Mouse (Mus musculus) MN1 (cell line): ENCODE measurements at regions not wholly inside any gene's neighbourhood (a gene's known extent, or its start where the extent isn't known, plus 50 kb on each side); places are given as distances from the start of the nearest gene placed in this dataset.

Source experiments
- DNase-seq: peaks from one replicate; pipeline ENCODE4 v3.0.0-alpha.2; 2016; ENCODE audit warnings: low spot score

- no peak for DNase-seq
Observed at GRCm38 (mm10) chr12:35863141-35863540, 62.3 kb upstream of the Agr3 start.

DNA sequence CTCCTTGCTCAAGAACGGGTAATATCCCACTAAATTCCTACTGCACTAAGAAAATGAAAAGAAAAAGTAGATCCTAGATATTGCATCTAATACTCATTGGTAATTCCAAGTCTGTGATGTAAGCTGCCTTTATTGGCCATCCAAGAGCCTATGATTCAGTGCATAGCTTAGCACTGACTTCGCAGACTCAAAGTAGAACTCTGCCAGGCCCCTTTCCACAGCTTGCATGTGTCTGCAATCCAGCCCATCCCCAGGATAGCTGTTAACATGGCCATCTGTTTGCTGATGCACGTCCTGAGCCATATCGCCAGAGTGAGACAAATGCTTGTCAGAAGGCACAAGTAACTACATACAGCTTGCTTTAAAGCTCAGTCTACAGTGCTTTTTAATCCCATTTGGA lies 72.3 kb upstream of the Agr3 start:
- DNase-seq: no peak

GRCm38 (mm10) chr12:35846905-35847610 lies 78.4 kb upstream of the Agr3 start:
- no peak for DNase-seq

GRCm38 (mm10) chr12:35836946-35837345 lies 88.5 kb upstream of the Agr3 start:
- no peak for DNase-seq

DNA sequence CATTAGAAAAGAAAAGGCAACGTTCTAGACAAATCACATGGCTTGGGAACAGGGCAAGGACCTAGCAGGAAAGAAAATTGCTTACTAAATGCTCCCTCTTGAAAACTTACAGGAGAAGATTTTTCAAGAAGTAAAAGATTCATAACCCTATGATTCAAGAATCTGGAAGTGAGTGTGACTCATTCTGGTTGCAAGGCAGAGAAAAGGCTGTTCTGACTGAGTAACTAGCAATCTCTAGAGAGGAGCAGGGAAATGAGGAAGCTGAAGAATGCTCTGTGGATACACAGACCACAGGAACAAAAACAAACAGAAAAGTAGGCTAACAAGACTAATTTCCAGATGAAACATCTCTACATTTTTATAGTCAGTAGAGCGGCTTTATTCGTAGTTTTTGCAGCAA lies 92.1 kb upstream of the Agr3 start:
- DNase-seq: no peak

DNA sequence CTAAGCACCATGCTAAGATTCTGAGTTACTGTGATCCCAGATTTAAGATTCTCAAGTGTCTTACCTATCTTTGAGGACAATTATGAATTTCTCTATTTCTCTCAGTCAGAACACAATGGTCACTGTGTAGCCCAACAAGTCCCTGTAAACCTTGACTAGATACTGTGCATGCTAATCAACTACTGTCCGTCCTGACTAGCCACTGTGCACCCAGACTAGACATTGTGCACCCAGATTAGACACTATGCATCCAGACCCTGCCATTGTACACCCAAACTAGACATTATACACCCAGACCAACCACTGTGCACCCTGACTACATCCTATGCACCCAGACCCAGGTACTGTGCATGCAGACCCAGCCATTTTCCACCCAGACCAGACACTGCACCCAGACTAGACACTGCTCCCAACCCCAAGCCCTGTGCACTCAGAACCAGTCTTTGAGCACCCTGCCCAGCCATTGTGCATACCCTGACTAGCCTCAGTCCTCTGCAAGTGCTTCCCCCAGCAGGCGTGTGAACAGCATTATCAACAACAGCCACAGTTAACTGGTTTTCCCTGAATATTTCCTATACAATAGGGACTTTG lies 93.4 kb upstream of the Agr3 start:
- no peak for DNase-seq

DNA sequence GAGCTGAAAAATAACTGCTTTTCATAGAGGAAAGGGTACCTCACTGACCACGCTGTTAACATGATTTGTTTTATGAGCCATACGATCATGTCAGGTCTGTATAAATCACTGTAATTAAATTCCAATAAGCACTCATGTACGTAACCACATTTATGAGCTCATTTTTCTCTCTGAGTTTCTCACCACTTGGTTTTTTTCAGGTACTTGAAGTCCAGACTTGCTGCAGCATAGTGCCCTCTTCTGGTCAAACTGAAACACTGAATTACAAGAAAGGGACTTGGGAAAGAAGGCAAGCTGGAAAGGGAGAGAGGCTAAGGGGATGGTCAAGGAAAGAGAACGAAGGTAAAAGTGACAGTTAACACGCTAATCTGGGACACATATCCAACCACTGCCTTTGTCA lies 94.2 kb upstream of the Agr3 start:
- DNase-seq: peak; percentile 29

DNA sequence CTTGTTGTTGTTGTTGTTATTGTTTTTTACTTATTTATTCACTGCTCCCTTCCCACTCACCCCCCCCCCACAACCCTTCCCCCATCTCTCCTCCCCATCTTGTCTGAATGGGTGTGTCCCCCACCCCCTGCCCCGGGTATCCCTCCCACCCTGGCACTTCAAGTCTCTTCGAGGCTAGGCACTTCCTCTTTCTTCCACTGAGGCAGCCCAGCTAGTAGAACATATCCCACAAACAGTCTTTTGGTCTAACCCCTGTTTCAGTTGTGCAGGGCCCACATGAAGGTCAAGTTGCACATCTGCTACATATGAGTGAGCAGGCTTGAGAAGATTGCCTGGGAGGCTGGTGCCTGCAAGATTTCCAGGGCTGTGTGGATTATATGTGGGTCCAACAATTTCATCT lies 97.6 kb upstream of the Agr3 start:
- DNase-seq: no peak

DNA sequence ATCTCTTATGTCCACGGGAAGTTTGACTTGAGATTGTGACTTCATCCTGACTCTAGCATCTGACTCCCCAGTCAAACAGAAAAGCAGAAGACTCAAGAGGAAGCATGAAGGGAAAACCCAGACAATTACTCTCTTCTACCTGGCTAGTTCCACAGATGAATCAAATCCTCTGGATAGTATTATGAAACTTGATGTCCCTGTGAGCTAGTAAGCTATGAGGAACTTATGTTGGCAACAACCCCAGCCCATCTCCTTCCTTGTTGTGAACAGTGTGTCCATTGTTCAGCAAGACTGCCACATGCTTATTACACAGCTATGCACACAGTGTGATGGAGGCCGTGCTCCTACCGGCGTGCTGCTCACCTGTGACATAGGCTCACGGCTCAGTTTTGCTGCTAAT lies 98.4 kb upstream of the Agr3 start:
- DNase-seq: no peak

- no peak for DNase-seq
Observed at GRCm38 (mm10) chr12:35824587-35824987, 100.8 kb upstream of the Agr3 start.

GRCm38 (mm10) chr12:35799261-35799660 lies 126.2 kb upstream of the Agr3 start:
- no peak for DNase-seq

GRCm38 (mm10) chr12:35775396-35775795 lies 150.0 kb upstream of the Agr3 start:
- DNase-seq: no peak

GRCm38 (mm10) chr12:35770387-35771024 lies 154.9 kb upstream of the Agr3 start:
- DNase-seq: no peak

DNA sequence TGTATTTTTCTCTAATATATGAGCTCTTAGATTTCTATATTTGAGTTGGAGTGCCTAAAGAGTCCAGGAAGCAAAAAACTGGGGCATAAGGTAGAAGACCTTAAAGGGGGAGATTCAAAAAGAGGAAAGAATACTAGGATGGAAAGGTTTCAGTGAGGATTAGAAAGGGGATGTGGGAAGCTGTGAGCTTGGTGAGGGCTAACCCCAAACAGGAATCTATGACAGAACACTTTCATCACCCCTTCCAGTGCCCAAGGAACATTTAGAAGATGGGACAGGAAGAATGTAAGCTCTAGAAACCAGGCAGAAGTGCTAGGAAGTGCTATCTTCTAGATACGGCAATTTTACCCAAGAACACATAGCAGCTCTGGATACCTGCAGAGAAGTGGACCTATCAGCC lies 166.5 kb upstream of the Agr3 start:
- DNase-seq: no peak

DNA sequence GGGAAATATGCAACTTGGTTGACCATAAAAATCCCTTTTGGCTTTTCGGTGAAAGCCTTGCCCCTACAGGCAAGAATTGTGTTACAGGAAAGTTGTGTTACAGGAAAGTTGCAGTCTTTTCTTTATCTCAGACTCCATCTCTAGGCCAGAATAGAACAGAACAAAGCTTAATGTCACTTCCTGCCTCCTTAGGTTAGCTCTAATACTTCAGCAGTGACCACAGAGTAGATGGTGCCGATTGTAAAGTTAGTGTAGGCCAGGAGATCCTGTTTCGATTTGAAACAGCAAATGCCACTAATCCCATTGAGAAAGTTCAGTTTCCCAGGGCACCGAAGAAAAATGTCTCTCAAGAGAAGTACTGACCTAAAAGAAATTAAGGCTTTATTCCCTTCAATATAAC lies 170.3 kb upstream of the Agr3 start:
- DNase-seq: no peak

DNA sequence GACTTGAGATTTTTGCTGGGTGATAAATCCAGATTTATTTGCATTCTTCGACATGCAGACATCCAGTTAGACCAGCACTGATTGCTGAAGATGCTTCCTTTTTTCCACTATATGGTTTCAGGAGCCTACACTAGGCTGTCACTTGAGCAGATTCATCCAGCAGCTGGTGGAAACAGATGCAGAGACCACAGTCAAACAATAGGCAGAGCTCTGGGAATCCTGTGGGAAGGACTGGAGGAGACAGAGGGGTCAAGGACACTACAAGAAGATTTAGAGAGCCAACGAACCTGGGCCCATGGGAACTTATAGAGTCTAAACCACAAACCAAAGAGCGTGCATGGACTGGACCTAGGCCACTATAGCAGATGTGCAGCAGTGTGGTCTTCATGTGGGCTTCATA lies 177.4 kb upstream of the Agr3 start:
- no peak for DNase-seq

GRCm38 (mm10) chr12:35746691-35747299 lies 178.6 kb upstream of the Agr3 start:
- DNase-seq: no peak

DNA sequence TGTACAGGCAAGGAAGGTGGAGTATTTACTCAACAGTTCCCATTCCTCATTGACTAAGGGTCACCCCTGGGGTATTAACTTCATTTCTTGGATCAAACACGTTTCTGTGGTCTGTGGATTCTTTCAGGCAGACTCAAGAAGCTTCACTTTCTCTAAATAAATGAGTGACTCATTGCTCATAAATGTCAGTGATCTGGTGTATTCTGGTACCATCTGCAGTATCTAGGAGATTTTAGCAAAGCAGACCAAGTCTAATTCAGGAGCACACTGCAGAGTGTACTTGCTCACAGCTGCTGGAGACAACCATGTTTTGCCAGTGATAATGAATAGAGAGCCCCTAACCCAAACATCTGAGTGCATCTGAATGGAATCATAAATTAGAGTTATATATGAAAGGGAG lies 182.7 kb upstream of the Agr3 start:
- DNase-seq: no peak

- DNase-seq: no peak
Observed at GRCm38 (mm10) chr12:35736427-35736826, 189.0 kb upstream of the Agr3 start.

- no peak for DNase-seq
Observed at GRCm38 (mm10) chr12:35735002-35735401, 190.4 kb upstream of the Agr3 start.

DNA sequence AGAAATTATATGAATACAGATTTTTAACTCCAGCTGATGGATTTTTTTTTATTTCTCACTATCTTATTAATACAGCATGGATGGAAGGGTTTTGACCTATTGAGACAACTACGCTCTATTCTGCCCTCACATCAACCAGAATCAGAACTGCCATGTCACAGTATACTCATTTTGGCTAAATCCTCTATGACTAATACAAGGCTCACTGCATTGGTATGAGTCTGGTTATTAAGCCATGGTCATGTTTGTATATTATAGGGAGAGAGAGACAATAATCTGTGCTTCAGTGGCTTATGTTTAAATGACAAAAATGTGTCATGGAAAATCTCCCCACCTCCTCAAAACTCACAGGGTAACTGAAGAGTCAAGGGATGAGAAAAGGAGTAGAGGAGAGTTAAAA lies 191.0 kb upstream of the Agr3 start:
- no peak for DNase-seq

GRCm38 (mm10) chr12:35733580-35733979 lies 191.8 kb upstream of the Agr3 start:
- no peak for DNase-seq

DNA sequence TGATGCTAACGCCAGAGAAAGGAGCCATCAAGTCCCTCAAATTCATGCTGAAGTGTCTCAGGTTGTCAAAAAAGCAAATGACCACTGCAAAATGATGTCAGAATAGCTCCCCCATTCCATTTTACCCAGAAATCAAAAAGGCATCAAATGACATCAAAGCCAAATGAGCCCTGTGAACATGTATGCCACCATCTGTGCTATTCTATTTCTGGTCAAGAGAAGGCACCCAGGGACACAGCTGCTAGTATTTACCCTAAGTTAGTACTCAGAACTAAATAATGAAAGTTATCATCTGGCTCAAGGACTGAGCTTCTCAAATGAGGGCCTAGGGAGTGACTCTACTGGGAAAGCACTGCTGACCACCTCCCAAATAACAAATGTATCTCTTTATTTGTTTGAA lies 191.1 kb upstream of the Ahr start:
- no peak for DNase-seq
